Mouse (Mus musculus): ENCODE data around the gene C1qa.

DNA sequence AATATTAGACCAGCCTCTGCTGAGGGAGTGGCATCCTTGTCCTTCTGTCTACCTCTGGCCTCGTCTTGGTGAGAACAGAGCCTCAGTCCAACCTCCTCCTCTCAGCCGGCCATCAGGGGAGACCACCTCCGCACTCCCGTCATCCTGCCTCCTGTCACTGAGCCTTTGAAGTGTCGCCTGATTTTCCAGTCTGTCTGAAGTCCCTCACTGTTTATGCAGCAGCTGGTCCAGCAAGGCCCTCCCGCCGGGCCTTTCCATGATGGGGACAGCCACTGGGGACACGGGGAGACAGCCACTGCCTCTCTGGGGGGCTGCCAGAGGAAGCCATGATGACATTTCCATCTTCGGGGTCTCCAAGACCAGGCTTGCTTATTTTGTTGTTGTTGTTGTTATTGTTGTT lies 14.2 kb upstream of the C1qa start:
- no peak for TF ChIP-seq GATA1 (IDR thresholded peaks at IDR 0.05; ENCODE audit: borderline replicate concordance, low read length)
- no peak for TF ChIP-seq FLI1 (IDR thresholded peaks at IDR 0.05; ENCODE audit: low read length)

All from megakaryocyte, embryonic 14.5 days (primary cell).